Mouse (Mus musculus): ENCODE data around the gene Zbtb24. TPM values are rescaled to one million over a fixed set of nuclear protein-coding genes. Genes with fewer than 3 reads are reported as not detected.
"Not testable (repeated sequence)": the region's sequence is repeated elsewhere in the genome, so short reads cannot be mapped to it uniquely, and the experiment has no call there.

Gene Zbtb24
- 5.9 and 10.8 TPM in 2 replicates for total RNA-seq (2015; ENCODE audit: low replicate concordance)
- total RNA-seq (2017; ENCODE audit: low replicate concordance): 10.8 and 15.2 TPM in 2 replicates

DNA sequence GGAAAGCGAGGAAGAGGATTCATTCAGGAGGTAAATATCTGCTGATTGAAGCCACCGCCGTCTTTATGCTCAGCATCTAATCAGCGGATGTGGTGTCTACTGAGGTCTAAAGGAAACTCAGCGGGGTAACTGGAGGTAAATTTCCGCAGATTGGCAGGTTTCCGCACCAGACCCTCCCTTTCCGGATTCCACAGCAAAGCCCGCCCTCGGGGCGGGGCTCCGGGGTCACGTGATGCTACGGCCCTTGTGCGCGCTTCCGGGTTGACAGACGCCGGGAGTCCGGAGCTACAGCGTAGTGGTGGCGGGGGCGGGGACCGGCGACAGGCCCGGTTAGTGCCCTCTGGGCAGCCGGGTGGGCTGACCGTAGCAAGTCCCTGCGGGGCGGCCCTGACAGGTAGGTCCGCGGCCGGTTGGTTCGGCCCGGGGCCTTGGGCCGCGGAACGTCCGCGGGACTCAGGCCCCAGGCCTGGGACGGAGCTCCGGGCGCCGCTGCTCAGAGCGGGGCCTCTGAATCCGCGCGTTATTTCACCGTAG lies at the start of gene Zbtb24:
Gene Zbtb24 (plus strand): TSS at position 247 of the 534 bp plus-strand sequence.
- peak; percentile 97 for ATAC-seq (replicated peaks; ENCODE audit: low FRiP score, poor library complexity, severe bottlenecking)

- ATAC-seq (replicated peaks; ENCODE audit: low FRiP score, poor library complexity, severe bottlenecking): no peak
These were observed 49.1 kb upstream of the Zbtb24 start for GRCm38 (mm10) chr10:41401097-41401496.

DNA sequence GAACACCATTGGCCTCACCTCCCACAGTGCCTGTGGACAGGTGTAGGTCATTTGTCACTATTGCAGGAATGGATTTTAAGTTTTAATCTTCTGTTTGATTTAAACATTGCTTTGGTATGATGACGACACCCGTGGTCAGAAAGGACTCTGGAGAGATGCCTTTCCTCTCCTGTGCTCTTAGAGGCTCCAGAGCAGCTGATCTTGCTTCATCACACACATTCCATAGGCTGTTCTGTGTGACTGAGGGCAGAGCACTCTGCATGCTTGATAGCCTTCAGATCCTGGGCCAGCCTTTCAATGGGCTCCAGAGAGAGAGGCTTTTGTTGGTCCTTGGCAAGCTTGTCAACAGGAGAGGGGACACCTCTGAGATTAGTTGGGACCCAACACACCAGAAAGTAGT lies 46.8 kb upstream of the Zbtb24 start:
- no peak for ATAC-seq (replicated peaks; ENCODE audit: low FRiP score, poor library complexity, severe bottlenecking)

- ATAC-seq (replicated peaks; ENCODE audit: low FRiP score, poor library complexity, severe bottlenecking): no peak
These were observed 46.1 kb upstream of the Zbtb24 start for GRCm38 (mm10) chr10:41403893-41404612.

DNA sequence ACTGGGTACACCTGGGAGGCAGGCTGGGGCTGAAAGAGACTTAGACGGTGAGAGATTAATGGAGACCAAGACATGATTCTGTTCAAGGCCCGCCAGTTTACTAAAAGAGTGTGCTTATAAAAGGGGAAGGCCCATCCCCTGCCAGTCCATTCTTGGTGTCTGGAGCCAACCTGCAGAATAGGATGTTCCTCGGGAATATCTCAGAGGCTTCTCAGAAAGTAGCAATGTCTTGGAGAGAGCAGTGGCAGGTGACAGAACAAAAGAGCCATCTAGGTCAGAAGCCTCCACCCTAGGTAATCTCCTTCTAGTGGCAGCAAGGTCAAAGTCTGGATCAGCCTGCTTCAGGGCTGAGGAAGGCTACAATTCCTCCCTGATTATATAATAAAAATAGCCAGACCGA lies 40.0 kb upstream of the Zbtb24 start:
- ATAC-seq (replicated peaks; ENCODE audit: low FRiP score, poor library complexity, severe bottlenecking): not testable (repeated sequence)

GRCm38 (mm10) chr10:41410821-41411220 lies 39.4 kb upstream of the Zbtb24 start:
- ATAC-seq (replicated peaks; ENCODE audit: low FRiP score, poor library complexity, severe bottlenecking): not testable (repeated sequence)

DNA sequence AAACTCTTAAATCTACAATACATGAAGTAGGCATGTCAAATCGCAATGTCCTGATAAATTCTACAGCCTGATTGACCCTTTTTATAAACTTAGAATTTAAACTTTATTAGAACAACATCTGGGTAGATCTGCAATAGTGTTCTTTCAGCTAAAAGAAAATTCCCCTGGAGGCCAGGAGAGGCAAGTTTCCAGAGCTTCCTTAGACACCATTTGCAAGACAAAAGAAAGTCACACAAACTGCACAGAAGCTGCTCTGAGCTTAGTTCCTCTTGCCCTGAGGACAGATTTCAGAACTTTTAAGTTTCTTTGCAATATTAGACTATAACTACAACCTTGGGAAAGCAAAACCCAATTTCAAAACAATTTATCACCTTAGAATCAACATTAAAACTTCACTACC lies 36.7 kb upstream of the Zbtb24 start:
- not testable (repeated sequence) for ATAC-seq (replicated peaks; ENCODE audit: low FRiP score, poor library complexity, severe bottlenecking)

- not testable (repeated sequence) for ATAC-seq (replicated peaks; ENCODE audit: low FRiP score, poor library complexity, severe bottlenecking)
These were observed 34.8 kb upstream of the Zbtb24 start for GRCm38 (mm10) chr10:41415368-41415767.

GRCm38 (mm10) chr10:41420496-41421200 lies 29.5 kb upstream of the Zbtb24 start:
- no peak for ATAC-seq (replicated peaks; ENCODE audit: low FRiP score, poor library complexity, severe bottlenecking)

GRCm38 (mm10) chr10:41423681-41424080 lies 26.5 kb upstream of the Zbtb24 start:
- ATAC-seq (replicated peaks; ENCODE audit: low FRiP score, poor library complexity, severe bottlenecking): no peak

DNA sequence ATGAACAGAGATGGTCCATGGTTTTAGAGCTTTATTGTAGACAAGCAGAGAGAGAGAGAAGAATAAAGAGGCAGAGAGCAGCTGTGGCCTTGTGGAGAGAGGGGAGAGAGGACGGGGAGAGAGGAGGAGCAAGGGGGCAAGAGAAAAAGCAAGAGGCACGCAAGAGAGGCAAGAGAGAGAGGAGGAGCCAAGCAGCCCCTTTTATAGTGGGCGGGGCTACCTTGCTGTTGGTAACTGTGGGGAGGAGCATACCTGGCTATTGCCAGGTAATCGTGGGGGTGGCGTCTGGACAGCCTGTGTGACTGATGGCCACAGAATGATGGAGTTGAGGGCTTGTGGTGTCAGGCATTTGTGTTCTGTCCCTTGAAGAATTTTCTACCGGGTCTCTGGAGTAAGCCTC lies 23.8 kb upstream of the Zbtb24 start:
- no peak for ATAC-seq (replicated peaks; ENCODE audit: low FRiP score, poor library complexity, severe bottlenecking)

DNA sequence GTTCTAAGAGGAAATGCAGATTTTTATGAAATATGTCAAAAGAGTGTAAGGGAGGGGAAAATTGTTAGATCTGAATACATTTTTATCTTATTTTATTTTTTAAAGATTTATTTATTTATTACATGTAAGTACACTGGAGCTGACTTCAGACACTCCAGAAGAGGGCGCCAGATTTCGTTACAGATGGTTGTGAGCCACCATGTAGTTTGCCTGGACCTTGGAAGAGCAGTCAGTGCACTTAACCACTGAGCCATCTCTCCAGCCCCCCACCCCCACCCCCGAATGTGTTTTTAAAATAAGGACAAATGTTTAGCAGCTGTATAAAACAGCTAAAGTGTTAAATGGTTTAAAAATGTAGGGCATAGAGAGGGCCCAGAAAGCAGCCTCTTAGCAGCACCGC lies 15.6 kb upstream of the Zbtb24 start:
- no peak for ATAC-seq (replicated peaks; ENCODE audit: low FRiP score, poor library complexity, severe bottlenecking)

DNA sequence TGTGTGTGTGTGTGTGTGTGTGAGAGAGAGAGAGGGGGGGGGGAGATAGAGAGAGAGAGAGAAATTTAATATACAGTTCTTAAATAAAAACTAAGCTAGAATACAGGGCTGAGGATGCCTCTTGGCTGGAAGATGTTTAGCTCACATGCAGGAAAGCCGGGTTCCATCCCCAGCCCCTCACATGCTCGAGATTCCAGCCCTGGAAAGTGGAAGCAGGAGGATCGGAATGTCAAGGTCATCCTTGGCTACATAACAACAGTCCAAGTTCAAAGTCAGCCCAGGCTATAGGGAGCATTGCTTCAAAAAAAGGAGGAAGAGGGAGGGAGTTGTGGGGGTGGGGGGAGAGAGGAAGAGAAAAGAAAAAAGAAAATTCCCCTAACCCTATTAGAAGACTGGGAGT lies 15.0 kb upstream of the Zbtb24 start:
- no peak for ATAC-seq (replicated peaks; ENCODE audit: low FRiP score, poor library complexity, severe bottlenecking)

GRCm38 (mm10) chr10:41448216-41448615 lies 2.0 kb upstream of the Zbtb24 start:
- no peak for ATAC-seq (replicated peaks; ENCODE audit: low FRiP score, poor library complexity, severe bottlenecking)

DNA sequence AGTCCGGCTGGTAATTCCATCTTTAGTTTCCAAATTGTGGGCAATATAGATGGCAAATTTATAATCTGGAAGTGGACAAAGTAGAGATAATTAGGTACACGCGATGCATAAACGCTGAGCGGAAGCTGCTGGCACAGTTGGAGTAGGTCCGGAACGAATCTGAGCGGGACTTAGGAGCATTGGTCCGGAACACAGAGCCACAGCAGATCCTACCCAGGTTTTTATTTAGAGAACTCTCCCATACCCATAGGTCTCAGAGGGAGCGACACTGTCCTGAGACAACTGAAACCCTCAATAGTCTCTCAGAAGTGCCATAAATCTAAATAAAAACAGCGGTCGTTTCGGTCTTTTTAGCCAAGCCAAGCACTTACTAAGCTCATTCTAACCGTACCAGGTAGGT lies 499 bp upstream of the Zbtb24 start:
- peak; percentile 48 for ATAC-seq (replicated peaks; ENCODE audit: low FRiP score, poor library complexity, severe bottlenecking)

DNA sequence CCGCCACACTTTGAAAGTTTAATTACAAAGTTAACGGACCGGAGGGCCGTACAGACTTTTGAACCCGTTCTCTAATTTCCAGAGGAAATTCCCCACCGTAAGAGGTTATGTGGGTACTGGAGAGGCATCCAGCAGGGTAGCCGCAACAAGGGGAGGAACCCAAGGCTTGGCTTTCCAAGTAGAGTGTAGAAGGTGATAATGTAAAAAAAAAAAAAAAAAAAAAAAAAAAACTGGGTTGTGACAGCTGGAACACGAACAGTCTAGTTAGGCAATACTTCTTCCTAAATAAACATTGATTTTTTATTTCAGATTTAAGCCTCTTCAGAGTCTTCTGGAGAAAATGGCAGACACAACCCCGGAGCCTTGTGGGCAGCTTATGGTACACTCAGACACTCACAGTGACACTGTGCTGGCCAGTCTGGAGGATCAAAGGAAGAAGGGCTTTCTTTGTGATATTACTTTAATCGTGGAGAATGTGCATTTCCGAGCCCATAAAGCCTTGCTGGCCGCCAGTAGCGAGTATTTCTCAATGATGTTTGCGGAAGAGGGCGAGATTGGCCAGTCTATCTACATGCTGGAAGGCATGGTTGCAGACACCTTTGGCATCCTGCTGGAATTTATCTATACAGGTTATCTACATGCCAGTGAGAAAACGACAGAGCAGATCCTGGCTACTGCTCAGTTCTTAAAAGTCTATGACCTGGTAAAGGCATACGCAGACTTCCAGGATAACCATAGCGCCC lies 768 bp downstream of the Zbtb24 start:
- no peak for ATAC-seq (replicated peaks; ENCODE audit: low FRiP score, poor library complexity, severe bottlenecking)

GRCm38 (mm10) chr10:41451656-41452055 lies 1.5 kb downstream of the Zbtb24 start:
- ATAC-seq (replicated peaks; ENCODE audit: low FRiP score, poor library complexity, severe bottlenecking): no peak

- ATAC-seq (replicated peaks; ENCODE audit: low FRiP score, poor library complexity, severe bottlenecking): no peak
These were observed 2.6 kb downstream of the Zbtb24 start for GRCm38 (mm10) chr10:41452791-41453190.

DNA sequence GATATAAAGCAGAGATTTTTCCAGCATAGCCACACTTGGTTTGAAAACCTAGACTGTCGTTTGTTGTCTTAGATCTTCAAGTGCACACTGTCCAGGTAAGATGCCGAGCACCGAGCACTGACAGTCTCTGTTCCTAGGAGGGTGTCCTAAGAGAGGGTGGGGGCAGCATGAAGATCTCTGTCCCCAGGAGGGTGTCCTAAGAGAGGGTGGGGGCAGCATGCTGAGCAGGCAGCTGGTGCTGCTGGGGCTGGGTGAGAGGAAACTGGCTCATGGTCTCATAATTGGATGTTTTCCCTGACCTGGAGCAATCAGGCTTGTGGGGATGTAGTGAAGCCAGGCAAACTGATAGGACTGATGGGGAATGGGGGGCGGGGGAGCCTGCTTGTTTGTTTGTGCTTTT lies 9.8 kb downstream of the Zbtb24 start:
- no peak for ATAC-seq (replicated peaks; ENCODE audit: low FRiP score, poor library complexity, severe bottlenecking)

- ATAC-seq (replicated peaks; ENCODE audit: low FRiP score, poor library complexity, severe bottlenecking): no peak
These were observed 10.3 kb downstream of the Zbtb24 start for GRCm38 (mm10) chr10:41460501-41460900.

All from erythroid progenitor cell, adult 5-6 weeks (primary cell).